Mouse (Mus musculus) CD8-positive naive resting alpha-beta T cell, adult 2 months (primary cell): ENCODE results near the gene Otulin.
A peak's percentile ranks its signal among the peaks of the same experiment; 100 is the strongest.

ENCODE experiments used
- DNase-seq, 2 experiments: peaks; one replicate each; pipeline ENCODE4 v3.0.0; 2022; ENCODE audit warnings: low read depth in 2 of 2, low spot score in 2 of 2

Otulin gene

DNA sequence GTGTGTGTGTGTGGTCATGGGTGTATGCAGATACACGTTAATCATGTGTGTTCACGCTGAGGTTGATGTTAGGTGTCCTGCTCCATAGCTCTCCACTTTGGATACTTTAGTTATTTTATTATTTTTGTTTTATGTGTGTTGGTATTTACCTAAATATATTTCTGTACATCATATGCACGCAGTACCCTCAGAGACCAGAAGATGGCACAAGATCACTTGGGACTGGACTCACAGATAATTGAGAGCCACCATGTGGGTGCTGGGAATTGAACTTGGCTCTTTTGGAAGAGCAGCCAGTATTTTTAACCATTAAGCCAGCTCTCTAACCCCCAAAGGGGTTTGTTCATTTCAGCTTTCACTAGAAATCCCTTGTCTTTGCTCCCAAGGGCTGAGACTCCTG lies 48.1 kb downstream of the Otulin start:
- peak in 1 of 2 experiments; percentile 46 for DNase-seq

DNA sequence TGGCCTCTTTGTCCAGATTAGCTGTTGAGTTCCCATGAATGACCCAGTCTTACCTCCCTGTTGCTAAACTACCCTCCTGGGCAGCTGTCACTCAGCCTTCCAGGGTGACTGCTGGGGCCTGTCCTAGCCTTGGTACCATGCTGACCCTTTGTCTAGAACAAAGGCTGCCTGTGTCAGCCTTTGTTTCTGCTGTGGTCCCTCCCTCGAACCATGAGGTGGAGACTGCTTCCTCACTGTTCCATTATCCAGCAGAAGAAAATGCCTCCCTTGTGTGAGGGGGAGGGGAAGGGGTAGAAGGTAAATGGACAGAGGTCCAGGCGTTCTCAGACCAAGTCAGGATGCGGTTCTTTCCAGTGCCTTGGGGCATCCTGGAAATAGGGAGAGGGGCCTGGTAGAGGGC lies 48.9 kb downstream of the Otulin start:
- no peak for DNase-seq

DNA sequence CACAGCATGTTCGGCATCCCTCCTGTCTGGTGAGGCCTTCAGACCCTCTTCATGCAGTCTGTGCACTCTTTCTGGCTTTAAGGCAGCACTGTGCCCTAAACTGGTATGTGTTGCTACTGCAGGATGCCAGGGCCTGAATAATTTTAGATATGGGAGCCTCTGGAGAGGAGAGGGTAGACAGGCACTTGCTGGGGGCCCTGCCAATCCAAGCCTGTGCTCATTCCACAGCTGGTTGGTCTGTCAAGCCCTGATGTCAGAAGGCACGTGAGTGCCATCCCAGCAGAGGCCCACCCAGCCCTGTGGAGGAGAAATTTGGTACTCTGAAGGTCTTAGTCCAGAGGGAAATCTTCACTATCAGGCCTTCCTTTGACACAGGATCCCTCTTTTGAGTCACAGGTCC lies 49.7 kb downstream of the Otulin start:
- no peak for DNase-seq

DNA sequence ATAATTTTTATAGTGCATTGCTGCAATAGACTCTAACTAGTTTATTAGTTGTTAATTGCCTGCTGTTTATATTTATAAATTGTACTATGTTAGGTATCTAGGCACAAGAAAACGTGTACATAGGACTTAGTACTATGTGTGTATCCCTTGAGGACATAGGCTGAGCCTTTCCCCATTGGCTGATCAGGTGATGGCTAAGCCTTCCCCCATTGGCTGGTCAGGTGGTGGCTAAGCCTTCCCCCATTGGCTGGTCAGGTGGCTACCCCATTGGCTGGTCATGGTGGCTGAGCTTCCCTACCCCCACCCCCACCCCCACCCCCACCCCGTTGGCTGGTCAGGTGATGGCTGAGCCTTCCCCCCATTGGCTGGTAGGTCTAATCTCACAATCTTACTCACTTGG lies 50.6 kb downstream of the Otulin start:
- DNase-seq: no peak

DNA sequence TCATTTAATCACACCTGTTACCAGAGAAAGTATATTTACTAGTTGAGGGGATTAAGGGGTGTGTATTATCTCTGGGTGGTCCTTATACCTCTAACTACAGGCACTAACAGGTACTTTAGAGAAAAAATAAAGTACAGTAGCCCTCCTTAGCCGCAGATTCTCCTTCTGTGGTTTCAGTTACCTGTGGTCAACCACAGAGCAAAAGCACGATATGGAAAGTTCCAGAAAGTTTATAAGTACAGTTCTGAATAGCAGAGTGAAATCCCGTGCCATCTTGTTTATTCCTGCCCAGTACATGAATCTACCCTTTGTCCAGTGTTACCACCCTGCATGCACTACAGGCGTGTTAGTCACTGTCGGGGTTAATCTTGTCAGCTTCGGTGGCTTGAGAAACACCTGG lies 51.6 kb downstream of the Otulin start:
- no peak for DNase-seq

DNA sequence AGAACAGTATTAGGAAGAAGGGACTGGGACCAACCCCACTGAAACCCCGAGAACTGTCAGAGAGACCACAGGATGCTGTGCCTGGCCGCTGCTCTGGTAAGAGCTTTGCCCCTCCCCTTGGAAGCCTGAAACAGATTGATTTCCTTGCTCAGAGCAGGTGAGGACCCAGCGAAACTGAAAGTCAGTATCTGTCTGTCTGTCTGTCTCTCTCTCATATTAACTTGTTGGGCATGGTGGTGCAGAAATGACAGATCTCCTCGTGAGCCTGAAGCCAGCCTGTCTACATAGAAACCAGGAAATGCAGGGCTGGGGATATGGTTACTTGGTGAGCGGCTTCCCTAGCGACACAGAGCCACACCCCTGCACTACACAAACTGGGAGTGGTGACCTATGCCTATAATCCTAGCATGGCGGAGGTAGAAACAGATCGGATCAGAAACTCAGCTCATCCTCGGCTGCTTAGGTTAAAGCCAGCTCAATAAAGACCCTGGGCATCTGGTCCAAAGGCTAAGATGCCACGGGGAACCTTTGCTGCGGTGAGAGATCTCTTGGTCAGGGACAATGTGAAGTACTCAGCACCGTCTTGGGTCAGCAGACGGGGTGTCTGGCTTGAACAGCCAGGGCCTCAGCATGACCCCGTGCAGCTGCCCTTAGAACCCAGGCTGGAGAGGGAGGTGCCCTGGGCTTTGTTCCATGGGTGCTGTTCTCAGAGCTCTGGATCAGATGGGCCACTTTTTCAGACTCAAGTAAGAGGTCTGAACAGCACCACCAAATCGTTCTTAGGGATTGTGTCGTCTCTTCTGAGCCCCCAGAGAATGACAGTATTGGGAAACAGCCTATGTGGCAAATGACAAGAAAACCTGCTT lies 52.3 kb downstream of the Otulin start:
- no peak for DNase-seq

DNA sequence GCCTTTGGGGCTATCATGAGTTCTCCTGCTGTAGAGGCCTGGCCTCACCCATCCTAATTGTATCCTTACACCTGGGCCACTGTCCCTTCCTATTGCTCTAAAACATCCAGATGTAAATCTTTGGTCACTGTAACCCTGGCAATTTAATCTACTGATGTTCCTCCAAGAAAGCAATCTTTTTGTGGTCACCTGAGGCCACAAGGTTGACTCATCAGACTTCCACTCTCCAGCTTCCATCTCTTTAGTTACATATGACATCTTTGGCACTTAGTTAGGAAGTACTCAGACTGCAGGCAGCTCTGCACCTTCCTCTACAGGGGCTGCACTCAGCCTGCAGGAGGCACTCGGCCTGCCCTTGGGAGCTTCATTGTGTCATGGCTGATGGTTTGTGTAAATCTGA lies 53.6 kb downstream of the Otulin start:
- no peak for DNase-seq

DNA sequence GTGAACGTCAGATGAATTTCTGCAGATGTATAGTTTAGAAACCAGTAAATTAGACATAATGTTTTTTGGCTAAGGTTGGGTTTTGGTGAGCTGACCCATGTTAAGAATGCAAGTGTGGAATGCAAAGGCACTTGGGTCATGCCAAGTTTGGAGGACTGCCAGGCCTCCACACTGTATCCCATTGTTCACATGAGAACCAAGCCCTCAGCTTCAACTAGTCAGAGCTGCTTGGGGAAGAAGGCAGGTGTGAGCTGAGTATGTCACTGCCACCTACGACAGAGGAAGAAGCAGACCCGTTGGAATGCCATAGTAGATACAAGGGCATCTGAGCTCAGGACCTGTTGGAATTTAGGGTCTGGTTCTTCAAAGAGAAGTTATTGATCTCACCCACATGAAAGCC lies 54.6 kb downstream of the Otulin start:
- no peak for DNase-seq

DNA sequence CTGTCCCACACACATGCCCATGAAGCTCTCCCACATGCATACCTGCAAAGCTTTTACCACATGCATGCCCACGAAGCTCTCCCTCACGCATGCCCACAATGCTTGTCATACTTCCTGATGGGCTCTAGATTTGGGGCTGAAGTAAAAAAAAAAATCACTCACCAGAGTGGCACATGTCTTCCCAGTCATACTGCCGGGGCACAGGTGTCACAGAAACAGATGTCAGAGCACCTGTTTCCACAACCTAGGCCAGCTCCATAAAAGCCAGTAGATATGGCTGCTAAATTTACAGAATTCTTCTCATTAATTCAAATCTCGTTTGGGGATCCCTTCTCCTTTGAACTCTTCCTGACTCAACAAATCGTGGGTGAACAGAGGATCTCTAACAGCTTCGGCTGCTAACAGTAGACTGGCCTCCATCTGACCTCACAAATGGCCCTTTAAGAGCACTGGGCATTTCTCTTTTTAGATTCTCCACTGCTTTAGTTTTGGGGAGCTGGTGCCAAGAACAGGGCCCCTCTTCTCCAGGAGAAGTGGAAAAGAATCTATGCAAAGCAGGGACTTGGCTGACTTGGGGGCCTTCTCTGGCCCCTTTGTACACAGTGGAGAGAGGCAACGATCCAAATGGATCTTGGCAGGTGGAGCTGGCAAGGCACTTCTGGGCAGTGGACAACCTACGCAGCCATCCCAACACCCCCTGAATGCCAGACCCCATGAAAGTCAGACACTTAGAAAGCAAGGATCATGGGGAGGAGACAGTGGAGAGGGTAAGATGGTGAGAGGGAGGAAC lies 55.3 kb downstream of the Otulin start:
- DNase-seq: no peak

DNA sequence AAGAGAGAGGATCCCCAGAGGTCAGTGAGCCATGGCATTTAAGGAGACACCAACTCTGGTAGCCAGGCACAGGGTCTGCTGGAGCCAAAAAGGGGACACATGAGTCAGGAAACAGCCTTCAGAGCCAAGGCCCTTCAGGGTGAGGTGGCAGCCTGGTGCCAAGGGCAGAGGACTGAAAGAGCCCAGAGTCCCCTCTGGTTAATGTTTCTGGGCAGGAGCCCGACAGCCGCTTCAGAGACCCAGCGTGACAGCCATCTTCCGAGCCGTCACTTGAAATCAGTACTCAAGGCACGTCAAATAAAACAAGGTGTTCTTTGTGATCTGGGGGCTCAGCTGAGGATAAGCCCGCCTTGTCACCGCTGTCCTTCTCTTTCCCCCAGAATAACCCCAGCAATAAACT lies 59.3 kb downstream of the Otulin start:
- no peak for DNase-seq

DNA sequence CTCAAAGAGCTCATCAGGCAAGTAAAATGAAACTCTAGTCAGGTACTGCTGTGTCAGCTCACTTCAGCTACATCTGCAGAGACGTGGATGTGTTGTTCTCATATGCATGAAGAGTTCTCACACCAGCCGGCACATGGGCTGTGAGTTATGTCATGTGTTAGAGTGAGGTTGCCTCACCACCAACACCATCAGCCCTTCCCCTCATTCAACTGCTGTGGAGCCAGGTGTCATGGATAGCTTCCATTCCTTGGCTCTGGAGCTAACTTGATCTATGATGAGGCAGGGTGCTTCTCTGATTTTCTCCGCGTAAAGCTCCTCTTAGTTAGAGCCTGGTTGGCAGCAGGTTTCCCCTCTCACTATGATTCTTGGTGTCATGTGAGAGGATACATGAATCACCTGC lies 60.1 kb downstream of the Otulin start:
- DNase-seq: no peak

DNA sequence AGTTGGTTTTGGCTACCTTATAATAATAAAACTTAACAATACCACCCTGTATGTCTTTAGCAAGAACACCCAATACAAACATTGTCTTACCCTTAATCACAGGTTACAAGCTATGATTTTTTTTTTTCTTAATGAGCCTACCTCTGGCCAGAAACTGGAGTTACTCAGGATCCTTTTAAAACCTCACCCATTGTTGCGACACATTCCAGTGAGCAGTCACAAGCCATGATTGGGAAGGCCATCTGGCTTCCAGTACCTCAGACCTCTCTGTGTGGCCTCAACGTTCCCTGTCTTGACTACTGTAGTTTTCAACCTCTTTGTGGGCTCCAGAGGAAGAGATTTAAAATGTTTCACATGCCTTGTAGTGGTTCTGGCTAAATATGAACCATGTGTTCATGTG lies 60.6 kb downstream of the Otulin start:
- no peak for DNase-seq

DNA sequence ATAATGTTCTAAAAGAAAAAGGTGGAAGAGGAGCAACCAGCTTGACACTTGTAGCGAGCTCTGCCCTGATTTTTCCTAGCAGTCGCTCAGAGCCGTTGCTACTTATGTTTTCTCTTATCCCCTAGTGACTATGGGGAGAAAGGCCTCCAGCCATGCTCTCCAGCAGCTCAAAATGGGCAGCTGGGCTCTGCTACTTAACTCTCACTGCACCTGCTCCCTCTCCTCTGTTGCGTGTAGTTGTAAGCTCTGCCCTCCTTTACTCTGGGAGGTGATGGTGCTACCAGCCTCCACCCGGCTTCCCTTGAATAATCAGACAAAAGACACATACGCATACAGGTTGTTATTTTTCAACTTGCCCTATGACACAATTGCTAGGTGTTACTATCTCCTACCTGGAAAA lies 62.1 kb downstream of the Otulin start:
- DNase-seq: no peak

DNA sequence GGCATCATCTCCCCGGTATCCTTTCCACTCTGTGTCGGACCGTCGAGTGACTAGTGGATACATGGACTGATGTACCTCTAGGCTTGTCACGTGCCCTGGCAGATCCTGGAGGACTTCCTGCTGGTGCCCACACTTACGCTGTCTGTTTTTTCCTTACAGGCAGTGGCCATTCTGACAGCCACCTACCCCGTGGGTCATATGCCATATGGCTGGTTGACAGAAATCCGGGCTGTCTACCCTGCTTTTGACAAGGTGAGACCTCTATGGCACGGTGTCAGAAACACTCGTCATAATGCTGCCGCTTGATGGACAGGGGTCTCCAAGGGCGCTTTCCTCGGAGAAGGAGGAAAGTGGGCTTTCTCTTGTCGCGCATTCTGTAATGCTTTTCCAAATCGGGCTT lies 63.1 kb downstream of the Otulin start:
- no peak for DNase-seq

DNA sequence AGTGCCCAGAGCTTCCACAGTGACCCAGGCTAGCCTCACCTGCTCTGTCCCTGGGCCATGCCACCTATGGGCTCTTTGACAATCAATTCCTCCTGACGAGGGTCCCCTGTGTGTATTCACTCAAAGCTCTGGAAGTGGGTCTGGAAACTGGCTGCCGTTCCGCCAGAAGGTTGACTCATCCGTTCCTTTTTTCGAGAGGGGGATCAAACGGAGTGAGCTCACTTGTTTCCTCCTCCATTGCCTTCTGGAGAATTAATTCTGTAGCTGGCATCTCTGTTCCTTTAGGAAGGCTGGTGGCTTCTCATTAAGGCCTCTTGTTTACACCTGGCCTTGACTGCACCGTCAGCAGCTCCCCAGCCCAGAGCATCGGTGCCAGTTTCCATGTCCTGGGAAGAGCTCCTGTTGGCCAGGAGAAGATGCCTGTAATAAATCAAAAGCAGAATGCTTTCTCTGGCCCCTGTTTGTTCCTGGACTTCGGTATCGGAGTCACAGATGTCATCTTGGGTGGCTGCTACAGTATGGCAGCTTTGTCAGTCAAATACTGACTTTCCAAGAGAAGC lies 64.8 kb downstream of the Otulin start:
- no peak for DNase-seq

DNA sequence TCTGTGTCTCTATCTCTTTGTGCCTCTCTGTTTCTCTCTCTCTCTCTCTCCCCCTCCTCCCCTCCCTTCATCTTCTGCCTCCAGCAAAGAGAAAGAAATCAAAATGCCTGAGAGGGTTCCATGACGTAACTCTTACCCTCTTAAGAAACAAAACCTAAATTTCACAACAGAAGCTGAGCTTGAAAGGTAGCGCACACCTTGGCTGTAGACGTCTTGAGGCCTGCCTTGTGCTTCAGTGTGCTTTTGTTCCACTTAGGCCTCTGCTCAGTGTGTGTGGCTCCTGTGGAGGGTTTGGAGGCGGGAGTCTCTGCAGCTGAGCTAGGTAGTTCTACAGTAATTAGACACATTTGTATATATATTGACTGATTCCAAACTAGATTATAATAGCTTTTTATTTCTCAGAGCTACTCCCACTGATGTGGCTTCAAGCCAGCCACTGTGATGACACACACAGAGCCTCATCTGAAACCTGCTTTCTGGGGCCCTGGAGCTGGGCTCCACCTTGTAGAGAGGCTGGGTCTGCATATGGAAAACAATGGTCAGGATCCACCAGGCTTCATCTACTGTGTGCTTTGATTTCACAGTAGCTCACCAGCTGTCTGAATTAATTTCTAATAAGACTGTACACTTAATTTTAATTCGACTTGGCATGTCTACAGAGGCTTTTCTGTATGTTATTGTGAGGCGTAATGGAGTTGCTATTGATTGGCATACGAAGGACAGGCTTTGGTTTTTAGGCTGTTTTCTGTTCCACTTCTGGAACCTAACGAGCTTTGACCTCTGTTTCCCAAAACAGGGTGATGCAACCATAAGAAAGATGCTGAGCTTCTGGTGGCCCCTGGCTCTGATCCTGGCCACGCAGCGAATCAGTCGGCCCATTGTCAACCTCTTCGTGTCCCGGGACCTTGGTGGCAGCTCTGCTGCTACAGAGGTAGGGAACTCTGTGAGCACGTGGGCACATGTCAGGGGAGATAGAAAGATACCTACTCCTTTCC lies 66.1 kb downstream of the Otulin start:
- no peak for DNase-seq

DNA sequence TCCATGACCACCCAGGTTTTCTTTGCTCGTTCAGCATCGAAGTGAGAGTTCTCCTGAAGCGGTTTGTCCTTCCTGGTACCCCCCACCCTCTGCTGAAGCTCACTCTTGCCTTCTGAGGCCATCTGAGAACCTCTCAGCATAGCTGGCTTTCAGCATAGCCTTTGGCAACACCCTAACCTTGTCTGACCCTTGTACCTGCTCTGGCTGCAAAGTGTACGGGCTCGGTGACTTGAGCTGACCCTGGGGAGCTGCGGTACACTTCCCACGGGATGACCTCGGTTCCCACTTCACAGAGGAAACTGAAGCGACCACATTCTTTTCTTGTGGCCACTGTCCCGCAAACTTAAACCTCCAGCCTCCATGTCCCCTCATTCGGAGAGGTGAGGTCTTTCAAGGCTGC lies 70.2 kb downstream of the Otulin start:
- no peak for DNase-seq

DNA sequence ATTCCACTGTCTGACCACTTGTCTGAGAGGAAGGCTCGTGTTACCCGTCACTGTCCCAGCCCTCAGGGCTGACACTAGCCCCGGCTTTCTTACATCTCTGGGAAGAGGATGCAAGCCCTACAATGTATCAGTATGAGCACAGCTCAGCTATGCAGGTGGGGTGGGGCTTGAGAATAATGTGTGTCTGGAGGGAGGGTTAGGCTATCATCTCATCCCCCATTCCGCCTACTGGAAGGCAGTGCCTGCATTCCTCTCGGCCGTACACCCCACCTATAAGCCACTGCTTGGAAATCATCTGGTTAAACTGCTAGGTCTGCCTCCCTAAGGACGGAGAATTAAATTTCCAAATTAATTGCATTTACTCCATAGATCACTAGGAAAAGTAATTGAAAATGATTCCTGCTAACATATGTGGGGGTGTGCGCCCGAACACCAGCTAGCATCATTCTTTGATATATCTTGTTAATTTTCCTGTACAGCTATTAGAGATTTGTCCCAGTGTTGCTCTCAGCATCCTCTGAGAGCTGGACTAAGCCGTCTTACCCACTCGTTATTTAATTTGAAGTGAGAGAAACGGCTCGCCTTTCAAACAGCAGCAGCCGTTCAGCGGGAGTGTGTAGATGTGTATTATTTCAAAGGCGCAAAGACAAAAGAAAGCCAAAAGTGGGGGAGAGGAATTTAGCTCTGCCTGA lies 71.9 kb downstream of the Otulin start:
- DNase-seq: no peak

DNA sequence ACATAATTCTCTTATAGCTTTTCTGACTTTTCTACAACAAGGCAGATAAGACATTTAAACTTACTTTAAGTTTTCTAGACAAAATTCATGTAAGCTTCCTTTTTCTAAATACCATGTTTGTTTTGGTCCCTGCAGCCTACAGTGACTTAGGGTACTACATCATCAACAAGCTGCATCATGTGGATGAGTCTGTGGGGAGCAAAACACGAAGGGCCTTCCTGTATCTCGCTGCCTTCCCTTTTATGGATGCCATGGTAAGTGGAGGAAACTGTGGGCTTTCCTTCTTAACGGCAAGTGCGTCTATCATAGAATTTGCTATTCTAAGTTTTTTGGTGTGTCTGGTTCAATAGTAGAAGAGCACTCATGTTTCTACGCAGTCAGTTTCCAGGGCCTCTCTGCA lies 76.9 kb downstream of the Otulin start:
- DNase-seq: no peak

DNA sequence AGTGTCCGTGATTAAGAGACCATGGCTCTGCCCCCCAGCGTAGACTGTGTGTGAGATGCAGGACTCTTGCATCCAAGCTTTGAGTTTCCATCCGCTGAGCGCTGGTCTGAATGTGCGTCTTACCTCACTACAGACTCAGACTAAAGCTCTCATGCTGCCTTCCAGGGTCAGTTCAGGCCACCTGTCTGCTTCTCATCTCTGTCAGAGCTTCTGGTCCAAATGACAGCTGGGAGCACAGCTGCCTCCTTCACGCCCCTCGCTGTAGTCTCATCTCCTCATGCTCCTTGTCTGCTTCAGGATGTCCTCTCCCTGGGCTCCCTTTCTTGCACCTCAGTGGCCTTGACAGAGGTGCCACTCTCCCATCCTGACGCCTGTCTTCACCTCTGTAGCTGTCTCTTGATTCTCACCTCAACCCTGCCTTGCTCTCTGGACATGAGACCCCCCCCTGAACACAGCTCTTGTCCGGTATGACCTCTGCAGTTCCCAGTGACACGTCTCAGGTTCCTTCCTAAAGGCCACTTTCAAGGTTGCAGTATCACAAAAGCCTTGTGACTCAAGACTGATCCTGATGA lies 78.3 kb downstream of the Otulin start:
- no peak for DNase-seq
